Mouse (Mus musculus) forebrain, embryonic 13.5 days (tissue): ENCODE measurements around the gene Atp5d. TPM values are rescaled to one million over a fixed set of nuclear protein-coding genes. Genes with fewer than 3 reads are reported as not detected.

Source experiments
- ATAC-seq: fragments of 200-750 bp; cut with Nextera tagmentation; 2 replicates; pipeline ENCODE4 v1.8.0; 2017
- H3K27ac ChIP-seq: fragments of 300-500 bp; sonication (generic); 2 replicates; pipeline ENCODE4 v1.5.1; 2015; ENCODE audit warnings: inconsistent platforms, mild to moderate bottlenecking, moderate library complexity
- H3K27me3 ChIP-seq: fragments of 300-500 bp; sonication (generic); 2 replicates; pipeline ENCODE4 v1.6.1; 2015; ENCODE audit warnings: mild to moderate bottlenecking, inconsistent platforms
- H3K36me3 ChIP-seq: fragments of 300-500 bp; sonication (generic); 2 replicates; pipeline ENCODE4 v1.6.1; 2015; ENCODE audit warnings: mild to moderate bottlenecking, inconsistent platforms; ENCODE audit not compliant: poor library complexity, severe bottlenecking
- H3K4me1 ChIP-seq: fragments of 300-500 bp; sonication (generic); 2 replicates; pipeline ENCODE4 v1.6.1; 2015; ENCODE audit warnings: inconsistent platforms
- H3K4me2 ChIP-seq: fragments of 300-500 bp; sonication (generic); 2 replicates; pipeline ENCODE4 v1.6.1; 2015; ENCODE audit warnings: inconsistent platforms, mild to moderate bottlenecking, moderate library complexity
- H3K4me3 ChIP-seq: fragments of 300-500 bp; sonication (generic); 2 replicates; pipeline ENCODE4 v1.5.1; 2015; ENCODE audit warnings: mild to moderate bottlenecking, inconsistent platforms
- H3K9ac ChIP-seq: fragments of 300-500 bp; sonication (generic); 2 replicates; pipeline ENCODE4 v1.6.1; 2015; ENCODE audit warnings: mild to moderate bottlenecking, inconsistent platforms
- H3K9me3 ChIP-seq: fragments of 300-500 bp; sonication (generic); replicated peaks from 2 replicates; pipeline ENCODE4 v1.6.1; 2016; ENCODE audit warnings: inconsistent platforms
- WGBS: fragments of 180-500 bp; shearing (Covaris S2); methylation state at CpG from one replicate; pipeline ENCODE4 v1.1.7; 2015; 5-methylcytosine and 5-hydroxymethylcytosine counted together
- polyA plus RNA-seq: library from polyadenylated mRNA; unstranded; fragments of >200 nt; fragmentation: Nextera tagmentation; extraction: Ambion mirVana; gene quantifications from 2 replicates; pipeline ENCODE4 v1.2.1, GENCODE M21; 2015

The Atp5d gene
- polyA plus RNA-seq, 1 experiment from 2014 or later = 459 TPM

DNA sequence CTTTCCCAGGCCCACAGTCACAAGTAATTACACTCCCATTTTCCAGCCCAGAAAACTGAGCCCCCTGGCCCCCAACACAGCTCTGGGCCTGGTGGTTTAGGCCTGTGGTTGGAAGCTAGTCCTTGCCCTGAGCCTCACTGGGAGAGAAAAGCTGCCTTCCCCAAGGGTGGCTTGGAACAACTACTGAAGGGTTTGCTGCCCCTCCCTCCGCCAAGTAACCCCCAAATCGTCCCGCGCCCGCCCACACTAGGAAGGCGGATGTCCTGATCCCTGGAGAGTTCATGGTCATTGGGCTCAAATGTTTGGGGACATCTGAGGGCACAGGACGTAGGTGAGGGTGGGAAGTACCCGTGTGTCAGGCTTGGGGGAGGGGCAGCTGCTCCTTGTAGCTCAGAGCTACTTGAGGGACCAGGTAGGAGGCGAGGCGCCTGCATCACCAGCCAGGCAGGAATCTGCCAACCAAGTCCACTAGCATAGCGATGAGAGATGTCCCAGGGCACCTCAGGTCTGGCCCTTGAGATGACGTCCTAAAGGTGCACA lies 20.7 kb downstream of the Atp5d start:
- H3K9ac ChIP-seq = peak overlapping the region; percentile 62
- WGBS = 5% methylated on average over 12 of the region's 12 CpGs
- H3K27me3 ChIP-seq = no peaks in the 10 kb centered on the region
- H3K36me3 ChIP-seq = peaks cover 44% of the 10 kb centered on the region
- peaks cover 76% of the 10 kb centered on the region for H3K4me1 ChIP-seq
- no peaks in the 10 kb centered on the region for H3K9me3 ChIP-seq
- peak overlapping the region; percentile 43 for H3K4me3 ChIP-seq
- peak overlapping the region; percentile 89 for H3K27ac ChIP-seq
- peak overlapping the region; percentile 68 for H3K4me2 ChIP-seq
- ATAC-seq = peak; percentile 6; the same call in 1 of the 2 replicates

DNA sequence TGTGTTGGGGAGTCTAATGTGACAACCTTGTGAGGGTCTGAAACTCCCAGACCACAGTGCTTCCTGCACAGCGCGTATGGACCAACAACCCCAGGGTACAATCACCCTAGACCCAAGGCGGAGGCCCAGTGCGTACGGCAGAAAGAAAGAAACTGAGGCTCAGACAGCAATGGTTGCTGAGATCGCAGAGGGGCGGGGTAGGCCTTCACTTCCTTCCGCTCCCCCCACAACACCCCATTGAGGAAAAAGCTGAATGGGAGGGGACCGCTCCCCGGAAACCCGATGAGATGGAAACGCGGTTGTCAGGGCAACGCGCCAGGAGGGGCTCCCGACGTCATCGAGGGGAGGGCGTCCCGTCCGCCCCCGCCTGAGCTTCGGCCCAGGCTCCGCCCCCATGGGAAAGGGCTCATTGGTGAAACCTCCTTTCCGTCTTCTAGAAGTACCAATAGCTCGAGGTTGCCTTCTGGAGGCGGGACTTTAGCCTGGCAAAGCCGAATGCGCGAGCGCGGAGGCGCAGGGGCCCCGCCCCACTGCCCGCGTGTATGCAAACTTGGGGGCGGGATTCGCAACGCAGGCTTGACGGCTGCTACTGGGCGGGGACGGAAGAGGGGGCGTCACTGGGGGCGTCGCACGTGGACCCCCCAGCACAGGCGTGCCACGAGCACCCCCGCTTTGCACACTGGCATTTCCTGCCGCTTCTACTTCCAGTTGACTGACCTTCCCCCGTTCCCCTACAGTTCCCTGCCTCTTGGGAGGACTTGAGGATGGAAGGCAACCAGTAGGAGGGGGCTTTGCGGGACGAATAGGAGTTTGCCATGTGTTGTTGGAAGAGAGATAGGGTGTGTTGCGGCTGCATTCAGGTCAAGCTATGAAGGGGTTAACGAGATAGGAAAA lies 21.4 kb downstream of the Atp5d start:
- Histone ChIP-seq H3K4me2 (peak overlapping the region; percentile 68), H3K27me3 (no peaks in the 10 kb centered on the region), H3K36me3 (peaks cover 37% of the 10 kb centered on the region), H3K4me3 (peak overlapping the region; percentile 43), H3K4me1 (peaks cover 76% of the 10 kb centered on the region), H3K9ac (peak overlapping the region; percentile 62), H3K27ac (peak overlapping the region; percentile 89), H3K9me3 (no peaks in the 10 kb centered on the region)
- peak; percentile 87 for ATAC-seq
- WGBS = under 1% methylated on average over 54 of the region's 55 CpGs

DNA sequence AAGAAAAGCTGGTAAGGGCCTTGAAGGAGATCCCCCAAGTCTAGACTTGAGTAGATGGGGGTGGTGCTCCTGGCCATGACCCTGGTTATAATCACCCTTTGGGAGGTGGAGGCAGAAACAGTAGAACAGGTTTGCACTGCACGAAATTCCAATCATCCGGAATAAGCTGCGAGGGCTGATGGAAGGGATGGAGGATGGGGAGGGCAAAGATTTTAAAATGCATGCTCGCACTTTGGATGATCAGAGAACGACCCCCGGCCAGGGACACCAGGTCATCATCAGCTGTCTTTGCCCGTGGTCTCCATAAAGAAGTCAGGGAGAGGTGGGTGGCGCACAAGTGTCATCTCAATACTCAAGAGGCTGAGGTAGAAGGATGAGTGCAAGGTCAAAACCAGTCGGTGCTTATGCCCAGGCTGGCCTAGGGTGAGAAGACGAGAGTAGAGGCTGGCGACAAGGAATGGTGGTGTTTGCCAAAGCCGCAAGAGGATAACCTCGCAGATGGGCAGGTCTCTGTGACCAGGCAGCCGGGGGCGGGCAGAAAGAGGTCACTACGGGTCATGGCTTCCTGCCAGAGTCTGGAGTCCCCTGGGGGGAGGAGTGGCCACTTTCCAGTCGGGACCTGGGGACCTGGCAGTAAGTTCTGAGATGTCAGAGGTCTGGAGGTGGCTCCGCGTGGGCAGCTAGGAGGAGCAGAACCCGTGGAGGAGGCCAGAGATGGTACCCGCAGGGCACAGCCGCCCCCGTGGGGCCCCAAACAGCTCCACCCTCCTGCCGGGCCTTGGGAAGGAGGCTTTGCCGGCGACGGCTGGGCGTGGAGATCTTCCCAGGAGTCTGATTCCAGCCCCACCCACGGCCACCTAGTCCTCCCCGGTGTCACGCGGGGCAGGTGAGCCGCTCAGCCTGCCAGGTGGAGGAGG lies 22.3 kb downstream of the Atp5d start:
- peaks cover 74% of the 10 kb centered on the region for H3K4me1 ChIP-seq
- peak overlapping the region; percentile 68 for H3K4me2 ChIP-seq
- WGBS = 2% methylated on average over 31 of the region's 33 CpGs
- peak overlapping the region; percentile 40 for H3K27ac ChIP-seq
- no peaks in the 10 kb centered on the region for H3K27me3 ChIP-seq
- no peak for ATAC-seq
- peak overlapping the region; percentile 43 for H3K4me3 ChIP-seq
- H3K9ac ChIP-seq = peak overlapping the region; percentile 54
- peaks cover 28% of the 10 kb centered on the region for H3K36me3 ChIP-seq
- no peaks in the 10 kb centered on the region for H3K9me3 ChIP-seq

DNA sequence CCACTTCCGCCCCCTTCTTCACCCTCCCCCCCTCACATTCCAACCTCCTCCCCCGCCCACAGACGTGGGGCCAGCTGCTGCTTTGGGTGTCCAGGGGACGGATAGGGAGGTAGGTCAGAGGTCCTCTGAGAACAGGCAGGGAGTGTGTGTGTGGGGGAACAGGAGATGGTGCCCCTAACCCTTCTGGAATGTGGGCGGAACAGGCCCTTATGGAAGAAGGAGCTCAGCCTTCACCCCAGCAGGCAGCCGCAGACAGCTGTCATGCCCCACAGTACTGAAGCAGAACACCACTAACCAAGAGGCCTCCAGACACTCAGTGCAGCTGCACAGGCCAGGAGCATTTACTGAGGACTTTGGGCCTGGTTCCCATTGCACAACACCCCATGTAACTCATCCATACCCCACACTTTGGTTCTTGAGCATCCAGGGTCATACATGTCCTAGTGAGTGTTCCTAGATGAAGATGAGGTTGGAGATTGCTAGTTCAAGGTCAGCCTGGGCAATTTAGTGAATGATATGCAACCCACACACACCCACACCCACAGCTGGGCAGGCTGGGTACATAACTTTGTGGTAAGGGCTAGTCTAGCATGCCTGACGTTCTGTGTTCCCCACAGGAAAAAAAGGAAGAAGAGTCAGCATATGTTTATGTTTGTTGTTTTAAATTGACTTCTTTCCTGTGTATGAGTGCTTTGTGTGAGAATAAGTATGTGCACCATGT lies 23.2 kb downstream of the Atp5d start:
- H3K36me3 ChIP-seq = peaks cover 19% of the 10 kb centered on the region
- H3K4me2 ChIP-seq = peak overlapping the region; percentile 68; the same call in 1 of the 2 replicates
- H3K9ac ChIP-seq = peak overlapping the region; percentile 54; the same call in 1 of the 2 replicates
- H3K27ac ChIP-seq = peak overlapping the region; percentile 25; the same call in 1 of the 2 replicates
- ATAC-seq = no peak
- H3K9me3 ChIP-seq = no peaks in the 10 kb centered on the region
- peaks cover 71% of the 10 kb centered on the region for H3K4me1 ChIP-seq
- 21% methylated on average over 5 of the region's 7 CpGs for WGBS
- H3K4me3 ChIP-seq = no peak overlapping the region
- H3K27me3 ChIP-seq = no peaks in the 10 kb centered on the region

DNA sequence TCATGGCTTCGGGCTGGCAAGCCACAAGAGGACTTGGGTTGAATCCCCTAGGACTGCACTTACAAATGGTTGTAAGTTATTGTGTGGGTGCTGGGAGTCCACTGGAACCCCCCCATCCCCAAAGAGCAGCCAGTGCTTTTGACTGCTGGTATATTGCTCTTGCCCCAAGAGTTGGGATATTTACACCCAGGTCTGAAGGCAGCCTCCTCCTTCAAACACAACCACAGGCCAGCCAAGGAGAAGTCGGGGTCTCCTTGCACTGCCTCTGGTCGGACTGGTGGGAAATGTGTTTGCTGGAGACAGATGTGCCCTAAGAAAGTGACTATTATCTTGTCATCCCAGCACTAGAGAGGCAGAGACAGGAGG lies 23.8 kb downstream of the Atp5d start:
- no peaks in the 10 kb centered on the region for H3K9me3 ChIP-seq
- H3K4me2 ChIP-seq = no peak overlapping the region
- no peak overlapping the region for H3K4me3 ChIP-seq
- WGBS = 84% methylated on average over 3 of the region's 3 CpGs
- peaks cover 13% of the 10 kb centered on the region for H3K36me3 ChIP-seq
- ATAC-seq = no peak
- H3K27me3 ChIP-seq = no peaks in the 10 kb centered on the region
- no peak overlapping the region for H3K9ac ChIP-seq
- peaks cover 70% of the 10 kb centered on the region for H3K4me1 ChIP-seq
- no peak overlapping the region for H3K27ac ChIP-seq

DNA sequence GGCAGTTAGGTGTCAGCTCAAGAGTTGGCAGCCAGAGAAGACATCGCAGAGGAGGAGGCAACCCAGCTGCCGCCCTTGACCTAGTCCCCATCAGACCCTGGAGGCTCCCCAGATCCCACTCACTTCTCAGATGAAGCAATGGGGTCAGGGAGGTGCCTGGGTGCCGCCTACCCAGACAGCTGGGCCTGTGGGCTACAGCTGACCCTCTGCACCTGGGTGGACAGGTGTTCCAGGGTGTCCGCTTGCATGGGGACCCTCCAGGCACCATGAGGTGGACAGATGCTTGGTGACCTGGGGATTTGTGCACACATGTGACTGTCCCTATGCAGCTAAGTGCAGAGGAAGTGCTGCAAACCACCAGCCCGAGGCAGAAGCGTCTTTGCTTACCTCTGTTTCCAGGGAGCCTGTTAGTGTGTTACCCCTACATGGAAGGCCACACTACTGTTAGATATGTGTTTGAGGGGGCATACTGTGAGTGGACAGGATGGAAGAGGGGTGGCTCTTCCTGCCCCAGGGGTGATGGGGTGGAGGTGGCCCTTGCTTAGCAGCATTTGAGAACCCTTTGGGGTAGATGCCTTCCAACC lies 24.4 kb downstream of the Atp5d start:
- Histone ChIP-seq H3K4me2 (no peak overlapping the region), H3K27me3 (no peaks in the 10 kb centered on the region), H3K36me3 (peaks cover 9% of the 10 kb centered on the region), H3K4me1 (peaks cover 65% of the 10 kb centered on the region), H3K9ac (peak overlapping the region; percentile 21), H3K9me3 (no peaks in the 10 kb centered on the region), H3K27ac (no peak overlapping the region), H3K4me3 (no peak overlapping the region)
- 86% methylated on average over 6 of the region's 6 CpGs for WGBS
- ATAC-seq = no peak

DNA sequence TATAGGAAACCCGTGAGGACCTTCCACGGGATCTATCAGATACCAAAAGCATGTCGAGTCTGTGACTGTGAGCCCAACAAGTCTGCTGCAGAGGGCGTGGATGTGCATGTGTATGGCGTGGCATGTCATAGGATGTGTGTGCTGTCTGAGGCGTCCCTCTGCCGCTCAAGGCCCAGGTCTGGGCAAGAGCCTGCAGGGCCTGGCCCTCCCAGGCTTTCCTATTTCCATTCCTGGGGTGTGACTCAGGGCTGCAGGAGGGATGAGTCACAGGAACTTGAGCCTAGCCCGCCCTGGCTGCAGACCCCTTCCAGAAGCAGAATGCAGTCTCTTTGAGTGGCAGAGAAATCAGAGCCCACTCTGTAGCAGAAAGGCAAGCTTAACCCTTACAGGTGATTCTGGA lies 25.3 kb downstream of the Atp5d start:
- peak overlapping the region; percentile 41; the same call in 1 of the 2 replicates for H3K4me3 ChIP-seq
- H3K27me3 ChIP-seq = no peaks in the 10 kb centered on the region
- peak overlapping the region; percentile 79 for H3K4me2 ChIP-seq
- H3K36me3 ChIP-seq = peaks cover under 1% of the 10 kb centered on the region; the same call in 1 of the 2 replicates
- WGBS = 78% methylated on average over 8 of the region's 8 CpGs
- H3K9ac ChIP-seq = no peak overlapping the region
- no peaks in the 10 kb centered on the region for H3K9me3 ChIP-seq
- peaks cover 60% of the 10 kb centered on the region for H3K4me1 ChIP-seq
- H3K27ac ChIP-seq = no peak overlapping the region
- ATAC-seq = no peak

DNA sequence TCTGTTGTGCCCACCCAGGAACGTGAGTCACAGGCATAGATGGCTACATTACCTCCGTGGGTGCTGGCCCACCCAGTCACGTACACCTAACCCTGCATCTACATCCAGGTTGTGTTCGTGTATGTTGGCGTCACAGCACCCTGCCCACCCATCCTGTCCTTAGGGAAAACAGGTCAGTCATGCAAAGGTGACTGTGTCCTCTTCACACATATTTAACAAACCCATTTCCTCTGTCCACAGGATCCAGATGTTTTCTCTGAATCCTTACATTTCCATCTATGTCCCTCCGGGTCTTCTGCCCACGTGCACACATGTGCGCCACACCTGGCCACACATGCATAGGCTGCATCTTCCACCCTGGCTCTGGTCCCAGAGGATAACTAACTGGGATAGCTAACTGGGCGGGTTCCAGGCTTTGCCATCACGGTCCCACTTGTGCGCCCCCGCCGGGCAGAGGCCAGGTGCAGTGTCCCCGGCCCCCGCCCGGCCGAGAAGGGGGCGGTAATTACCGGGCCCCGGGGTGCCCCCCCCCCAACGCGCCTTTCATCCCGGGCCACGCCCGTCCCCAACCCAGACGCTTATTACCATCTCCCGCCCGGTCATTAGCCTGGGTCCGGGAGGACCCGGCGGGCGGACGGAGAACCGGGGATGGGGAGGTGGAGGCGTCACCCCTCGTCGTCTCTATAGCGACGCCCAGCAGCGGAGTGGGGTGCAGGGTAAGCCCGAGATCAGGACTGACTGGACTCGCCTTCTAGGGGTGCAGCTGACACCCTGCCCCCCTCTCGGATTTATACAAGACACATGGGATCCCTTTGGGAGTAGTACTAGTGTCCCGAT lies 25.9 kb downstream of the Atp5d start:
- 9% methylated on average over 44 of the region's 44 CpGs for WGBS
- H3K4me3 ChIP-seq = peak overlapping the region; percentile 41
- no peaks in the 10 kb centered on the region for H3K27me3 ChIP-seq
- peak overlapping the region; percentile 72 for H3K9ac ChIP-seq
- H3K36me3 ChIP-seq = peaks cover 2% of the 10 kb centered on the region; the same call in 1 of the 2 replicates
- no peaks in the 10 kb centered on the region for H3K9me3 ChIP-seq
- peak overlapping the region; percentile 79 for H3K4me2 ChIP-seq
- H3K4me1 ChIP-seq = peaks cover 60% of the 10 kb centered on the region
- ATAC-seq = no peak
- peak overlapping the region; percentile 67 for H3K27ac ChIP-seq

DNA sequence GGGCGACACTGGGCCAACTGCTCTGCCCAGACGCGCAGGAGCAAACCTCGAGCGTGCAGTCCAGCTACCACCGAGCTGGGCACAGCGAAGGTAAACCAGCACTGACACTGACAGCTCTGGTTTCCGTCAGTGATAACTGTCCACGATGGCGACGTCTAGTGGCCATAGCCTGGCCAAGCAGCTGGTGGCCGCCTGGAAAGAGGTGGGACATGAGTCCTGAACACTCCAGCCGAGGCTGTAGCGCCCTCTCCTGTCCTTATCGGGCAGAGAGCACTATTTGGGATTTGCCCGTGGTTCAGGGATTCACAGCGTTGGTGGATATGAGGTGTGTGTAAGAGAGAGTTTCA lies 26.5 kb downstream of the Atp5d start:
- H3K27me3 ChIP-seq = no peaks in the 10 kb centered on the region
- peaks cover 63% of the 10 kb centered on the region for H3K4me1 ChIP-seq
- peak overlapping the region; percentile 79 for H3K4me2 ChIP-seq
- peaks cover 8% of the 10 kb centered on the region for H3K36me3 ChIP-seq
- peak overlapping the region; percentile 67 for H3K27ac ChIP-seq
- H3K4me3 ChIP-seq = peak overlapping the region; percentile 41
- peak; percentile 36 for ATAC-seq
- no peaks in the 10 kb centered on the region for H3K9me3 ChIP-seq
- H3K9ac ChIP-seq = peak overlapping the region; percentile 72
- under 1% methylated on average over 17 of the region's 17 CpGs for WGBS

DNA sequence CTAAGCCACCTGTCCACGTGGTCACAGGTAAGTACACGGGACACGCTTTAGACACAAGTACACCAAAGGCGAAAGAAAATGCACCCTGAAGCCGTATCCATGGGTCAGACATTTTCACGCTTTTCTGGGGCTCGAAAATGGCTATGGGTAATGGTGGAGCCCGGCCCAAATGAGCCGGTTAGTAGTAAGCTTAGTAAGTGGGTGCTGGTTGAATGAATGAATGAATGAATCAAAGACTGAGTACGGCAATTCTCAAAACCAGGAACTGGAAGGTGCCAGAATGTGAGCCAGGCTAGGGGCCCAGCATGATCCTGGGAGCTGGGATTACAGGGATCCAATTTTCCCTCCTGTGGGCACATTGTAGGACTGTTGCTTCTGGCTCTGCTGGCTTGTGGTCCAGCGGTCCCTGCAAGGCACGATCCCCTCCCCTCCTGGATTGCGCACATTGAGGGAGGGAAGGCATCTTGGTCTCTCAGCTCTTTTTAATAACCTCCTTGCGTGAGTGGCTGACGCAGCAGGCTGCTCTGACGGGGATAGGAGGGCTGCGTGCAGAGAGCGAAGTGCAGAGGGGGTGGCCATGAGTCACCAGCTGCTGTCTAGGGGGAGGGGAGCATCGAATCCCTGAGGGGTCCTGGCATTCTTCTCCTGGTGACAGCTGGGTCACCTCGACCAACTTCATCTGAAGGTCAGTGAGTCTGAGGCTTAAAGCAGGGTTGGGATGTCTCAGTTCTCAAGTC lies 27.1 kb downstream of the Atp5d start, which contains the start of gene Cirbp:
Gene Cirbp, plus strand, starts transcription at position 594 of the 737 bp plus-strand sequence.
- Histone ChIP-seq H3K4me2 (peak within 1 kb of the TSS; percentile 79), H3K4me1 (peaks cover 62% of the 10 kb centered on the region), H3K9me3 (no peaks in the 10 kb centered on the region), H3K27me3 (no peaks in the 10 kb centered on the region), H3K36me3 (peaks cover 14% of the 10 kb centered on the region), H3K27ac (peak within 1 kb of the TSS; percentile 84), H3K4me3 (peak within 1 kb of the TSS; percentile 90), H3K9ac (peak within 1 kb of the TSS; percentile 100)
- WGBS = 13% methylated on average over 20 of the region's 20 CpGs
- ATAC-seq = no peak
